Mouse (Mus musculus) retina, adult 2 months (tissue): Measurements from ENCODE around the gene Taldo1.

Experiments
- DNase-seq: peaks from one replicate; pipeline ENCODE4 v3.0.0-alpha.2; 2012; ENCODE audit warnings: low read depth, low spot score

The Taldo1 gene

DNA sequence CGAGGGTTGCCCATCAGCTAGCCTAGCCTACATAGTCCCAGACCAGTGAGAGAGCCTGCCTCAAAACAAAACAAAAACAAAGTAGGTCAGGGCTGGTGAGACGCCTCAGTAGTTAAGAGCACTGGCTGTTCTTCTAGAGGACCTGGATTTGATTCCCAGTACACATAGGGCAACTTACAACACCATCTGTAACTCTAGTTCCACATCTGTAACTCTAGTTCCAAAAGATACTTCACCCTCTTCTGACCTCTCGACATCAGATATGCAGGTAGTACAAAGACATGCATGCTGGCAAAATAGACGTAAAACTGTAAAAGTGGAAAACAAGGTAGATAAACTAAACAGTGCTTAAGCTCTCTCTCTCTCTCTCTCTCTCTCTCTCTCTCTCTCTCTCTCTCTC, 31.8 kb downstream of the Taldo1 start:
- DNase-seq, result no peak

DNA sequence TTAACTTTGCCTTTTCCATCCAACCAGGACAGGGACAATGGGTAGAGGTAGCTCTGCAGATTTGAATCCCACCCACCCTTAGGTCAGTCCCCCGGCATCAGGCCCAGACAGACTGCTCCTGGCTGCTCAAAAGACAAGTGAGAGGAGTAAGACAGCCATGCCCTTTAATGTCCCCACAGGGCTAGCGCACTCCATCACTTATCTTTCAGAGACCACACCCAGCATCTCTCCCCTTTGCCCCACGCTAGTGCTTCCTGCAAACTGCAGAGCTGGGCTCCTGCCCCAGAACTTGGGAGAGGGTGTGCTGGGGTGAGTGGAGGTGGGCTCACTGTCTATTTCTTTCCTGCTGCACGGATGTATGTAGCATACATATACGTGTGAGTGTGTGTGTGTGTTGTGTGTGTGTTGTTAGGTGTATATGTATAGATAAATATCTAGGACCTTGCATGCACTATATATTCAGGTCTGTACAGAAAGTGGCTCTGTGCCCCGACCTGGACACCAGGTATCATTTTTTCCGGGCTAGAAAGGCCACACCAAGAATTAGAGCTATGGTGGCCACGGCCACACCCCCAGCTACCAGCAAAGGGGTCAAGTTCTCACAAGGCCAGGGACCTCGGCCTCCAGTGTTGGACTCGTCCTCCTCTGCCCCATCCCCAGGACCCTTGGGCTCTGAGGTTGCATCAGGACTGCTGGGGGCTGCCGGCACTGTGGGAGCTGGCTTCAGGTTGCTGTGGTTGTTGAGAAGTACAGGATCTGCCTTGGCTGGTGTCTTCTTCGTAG, 35.1 kb downstream of the Taldo1 start:
- DNase-seq, result no peak

DNA sequence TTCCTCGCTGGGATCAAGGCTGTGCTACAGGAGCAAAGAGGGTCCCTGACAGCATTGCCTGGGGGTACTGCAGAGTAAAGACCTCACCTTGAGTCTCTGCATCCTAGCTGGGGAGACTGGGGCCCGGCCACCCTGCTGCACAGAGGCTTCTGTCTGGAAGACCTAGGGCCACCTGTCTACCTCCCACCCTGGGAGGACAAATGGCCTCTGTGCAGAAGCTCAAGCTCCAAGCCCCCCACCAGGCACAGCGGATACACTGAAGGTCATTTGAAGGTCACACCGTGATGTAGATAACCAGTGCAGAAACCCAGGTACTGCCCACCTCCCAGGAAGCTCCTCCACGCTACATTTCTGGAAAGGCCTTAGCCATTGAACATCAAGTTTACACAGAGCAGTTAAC, 36.7 kb downstream of the Taldo1 start:
- no peak for DNase-seq

DNA sequence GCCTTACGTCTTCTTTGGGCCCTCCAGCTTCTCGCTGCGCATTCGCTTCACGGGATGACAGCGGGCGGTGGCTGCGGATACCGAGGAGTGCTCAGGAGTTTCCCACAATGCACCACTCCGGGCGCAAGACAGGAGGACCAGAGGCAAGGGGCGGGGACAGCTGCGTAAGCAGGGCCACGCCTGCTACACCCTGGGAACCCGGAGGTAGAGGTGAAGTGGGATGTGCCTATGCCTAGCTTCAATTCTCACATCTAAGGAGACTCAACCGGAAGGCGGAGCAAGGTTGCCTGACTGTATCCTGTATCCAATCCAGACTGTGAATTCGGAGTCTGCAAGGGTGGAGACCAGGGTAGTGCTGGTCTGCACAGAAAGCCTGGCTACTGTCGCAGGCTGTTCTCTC, 37.3 kb downstream of the Taldo1 start, which contains the start of gene Cend1:
Gene Cend1 (minus strand): TSS at position 182 of the 400 bp plus-strand sequence.
- DNase-seq, result no peak

DNA sequence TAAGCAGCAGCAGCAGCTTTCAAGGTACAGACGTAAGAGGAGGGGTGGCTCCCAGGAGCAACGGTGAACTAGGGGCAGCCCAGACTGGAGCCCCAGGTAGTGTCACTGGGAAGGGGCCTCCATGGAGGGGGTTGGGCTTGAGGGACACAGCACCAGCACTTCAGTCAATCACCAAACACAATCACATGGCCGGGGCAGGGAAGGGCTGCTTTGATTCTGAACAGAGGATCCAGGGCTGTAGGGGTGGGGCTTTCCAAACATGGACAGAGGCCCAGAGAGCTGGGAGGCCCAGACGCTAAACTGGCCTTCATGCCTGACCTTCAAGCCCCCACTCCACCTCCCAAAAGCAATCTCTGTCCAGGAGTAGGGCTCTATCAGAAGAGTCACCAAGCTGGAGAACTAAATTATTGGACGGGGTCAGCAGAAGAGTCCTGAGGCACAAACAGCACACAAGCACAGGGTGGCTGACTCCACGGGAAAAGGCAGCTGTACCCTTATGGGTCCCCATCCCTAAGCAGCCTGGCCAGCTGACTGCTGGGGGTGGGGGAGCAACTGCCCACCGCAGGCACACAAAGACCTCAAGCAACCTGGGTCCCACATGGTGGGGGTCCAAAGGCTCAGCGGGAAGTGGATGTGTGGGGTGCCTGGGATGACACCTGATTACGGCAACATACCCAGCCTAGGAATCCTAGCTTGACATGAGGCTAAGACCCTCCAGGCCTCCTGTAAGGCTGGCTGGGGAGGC, 38.0 kb downstream of the Taldo1 start:
- DNase-seq, result no peak

DNA sequence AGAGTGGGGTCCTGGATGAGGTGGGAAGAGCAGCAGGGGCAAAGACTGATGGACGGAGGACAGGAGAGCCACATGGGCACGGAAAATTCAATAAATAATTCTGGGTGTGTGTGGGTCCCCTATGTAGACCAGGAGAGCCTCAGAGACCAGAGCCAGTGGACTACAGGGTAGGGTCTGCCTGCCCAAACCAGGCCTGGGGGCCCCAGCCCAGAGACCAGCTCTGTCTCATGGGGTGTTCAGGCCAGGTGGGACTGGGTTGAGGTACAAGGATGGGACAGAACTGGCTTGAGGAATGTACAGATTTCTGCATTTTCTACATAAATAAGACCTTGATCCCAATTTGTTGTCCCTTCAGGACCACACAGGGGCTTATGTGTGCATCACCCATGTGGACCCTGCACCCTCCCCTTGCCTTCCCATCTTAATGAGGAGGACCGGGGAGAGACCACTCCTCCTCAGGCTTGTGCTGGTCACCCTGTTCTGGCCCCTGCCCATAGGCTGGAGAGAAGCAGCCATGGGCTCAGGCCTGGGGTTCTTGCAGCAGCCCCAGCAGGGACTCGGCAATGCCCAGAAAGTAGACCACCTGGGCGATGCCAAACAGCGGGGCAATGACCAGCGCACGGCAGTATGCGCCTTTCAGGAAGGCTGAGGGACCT, 38.7 kb downstream of the Taldo1 start:
- DNase-seq, result no peak

DNA sequence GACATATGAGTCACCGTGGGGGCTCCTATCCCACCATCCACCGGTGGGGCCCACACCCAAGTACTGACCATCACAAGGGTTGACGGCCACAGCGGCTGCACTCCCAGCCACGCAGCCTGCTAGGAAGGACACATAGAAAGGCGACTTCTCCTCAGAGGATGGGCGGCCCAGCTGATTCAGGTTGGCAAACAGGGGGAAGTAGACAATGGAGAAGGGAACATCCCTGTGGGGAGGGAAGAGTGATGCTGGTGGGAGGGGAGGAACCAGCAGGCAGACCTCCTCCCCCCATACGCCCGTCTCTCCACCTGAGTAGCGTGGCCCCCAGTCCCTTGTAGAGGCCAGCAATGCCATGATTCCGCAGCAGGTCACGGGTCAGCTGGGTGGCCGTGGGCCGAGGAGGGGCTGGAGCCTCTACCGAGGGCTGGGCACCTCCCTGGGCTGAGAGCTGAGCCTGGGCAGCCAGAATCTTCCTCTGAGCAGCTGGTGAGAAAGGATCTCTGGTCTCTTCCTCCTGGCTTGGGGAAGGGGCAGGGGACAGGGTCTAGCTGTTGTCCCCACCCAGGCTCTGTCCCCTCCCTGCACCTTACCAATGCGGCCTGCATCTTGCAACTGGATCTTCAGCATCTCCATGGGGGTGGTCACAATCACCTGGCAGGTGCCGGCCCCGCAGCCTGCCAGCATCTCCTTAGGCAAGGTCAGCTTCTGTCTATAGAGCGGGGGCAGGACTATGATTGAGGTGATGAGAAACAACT, 39.6 kb downstream of the Taldo1 start:
- DNase-seq, result no peak

DNA sequence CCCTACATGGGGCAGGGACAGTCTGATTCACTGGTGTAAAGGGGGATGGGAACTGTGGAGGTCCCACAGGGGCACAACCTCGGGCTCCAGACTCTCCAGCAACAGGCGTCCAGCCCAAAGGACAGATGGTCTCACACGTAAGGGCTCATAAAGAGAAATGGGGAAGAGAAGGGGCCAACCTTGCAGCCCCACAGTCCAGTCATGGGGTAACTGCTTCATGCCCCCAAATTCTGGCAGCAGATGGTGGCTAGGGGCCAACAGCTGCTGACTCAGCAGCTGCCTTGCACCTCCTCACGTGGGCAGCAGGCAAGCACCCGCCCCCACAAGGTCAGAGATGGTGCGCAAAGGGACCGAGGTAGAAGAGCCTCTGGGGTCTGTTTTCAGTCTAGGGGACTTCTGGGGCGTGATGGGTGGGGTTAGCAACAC, 40.2 kb downstream of the Taldo1 start:
- DNase-seq, result no peak

DNA sequence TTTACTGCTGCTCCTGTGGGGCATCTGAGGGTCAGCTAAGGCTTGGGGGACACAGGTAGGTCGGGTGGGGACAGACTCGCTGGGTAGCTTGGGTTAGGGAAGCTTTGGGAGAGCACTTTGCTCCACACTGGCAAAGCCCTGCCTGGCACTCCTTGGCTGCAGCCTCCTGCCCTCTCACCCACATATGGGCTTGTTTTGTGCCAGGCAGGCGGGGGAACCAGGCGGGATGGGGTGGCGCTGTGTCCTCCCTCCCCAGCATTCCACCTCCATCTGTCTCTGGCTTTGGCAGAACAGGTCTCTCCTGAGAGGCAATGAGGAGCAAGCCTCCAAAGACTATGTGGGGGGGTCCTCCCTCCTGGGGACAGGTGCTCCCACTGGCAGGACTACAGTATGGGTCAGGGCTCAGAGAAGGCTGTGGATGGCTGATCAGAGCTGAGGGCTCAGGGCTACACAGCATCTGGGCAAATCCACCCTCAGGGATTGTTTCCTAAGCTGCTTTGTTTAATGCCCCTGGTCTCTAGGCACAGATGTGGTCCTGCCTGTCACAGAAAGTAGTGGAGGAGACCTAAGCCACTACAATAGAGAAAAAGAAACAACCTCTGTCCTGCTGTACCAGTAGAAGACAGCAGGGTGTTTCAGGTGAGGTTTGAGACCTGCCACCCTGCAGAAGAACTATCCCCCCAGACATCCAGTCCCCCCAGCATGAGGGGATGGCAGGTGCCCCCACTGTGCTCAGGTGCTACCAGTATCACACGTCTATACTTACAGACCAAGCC, 40.9 kb downstream of the Taldo1 start:
- peak; percentile 76 for DNase-seq

DNA sequence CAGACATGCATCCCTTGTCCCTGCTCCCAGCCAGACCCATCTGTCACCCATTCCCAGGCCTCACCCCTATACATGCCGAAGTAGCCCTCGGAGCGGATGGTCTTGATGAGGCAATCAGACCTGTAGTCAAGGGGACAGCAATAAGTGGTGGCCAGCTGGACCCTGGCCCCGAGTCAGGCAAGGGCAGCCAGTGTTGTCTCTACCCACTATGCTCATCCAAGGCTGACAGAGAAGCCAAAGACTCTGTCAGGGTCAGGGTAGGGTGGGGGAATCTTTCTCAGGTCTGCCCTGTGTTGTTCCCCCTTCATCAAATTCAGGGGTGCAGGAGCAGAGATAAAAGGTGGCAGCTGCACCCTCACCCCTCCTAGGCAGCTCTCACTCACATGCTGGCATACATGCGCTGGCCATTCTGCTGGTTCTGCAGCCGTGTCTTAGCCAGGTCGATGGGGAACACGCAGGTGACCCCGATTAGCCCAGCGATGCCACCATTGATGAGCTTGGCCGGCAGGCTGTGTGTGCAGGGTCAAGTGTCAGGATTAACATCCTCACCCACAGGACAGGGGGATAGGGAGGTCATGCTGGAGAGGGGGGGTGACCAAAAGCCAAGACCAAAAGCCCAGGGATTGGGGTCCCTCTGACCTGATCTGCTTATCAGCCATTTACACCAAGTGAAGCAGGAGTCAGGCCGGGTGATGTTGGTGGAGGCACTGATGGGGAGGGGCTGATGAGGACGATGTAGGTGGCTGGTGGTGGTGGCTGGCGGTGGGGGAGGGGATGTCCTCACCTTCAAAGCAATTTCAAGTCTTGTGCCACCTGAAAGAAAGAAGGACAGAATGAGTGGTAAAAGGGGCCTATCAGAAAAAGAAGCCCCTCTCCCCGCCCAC, 41.8 kb downstream of the Taldo1 start:
- no peak for DNase-seq

DNA sequence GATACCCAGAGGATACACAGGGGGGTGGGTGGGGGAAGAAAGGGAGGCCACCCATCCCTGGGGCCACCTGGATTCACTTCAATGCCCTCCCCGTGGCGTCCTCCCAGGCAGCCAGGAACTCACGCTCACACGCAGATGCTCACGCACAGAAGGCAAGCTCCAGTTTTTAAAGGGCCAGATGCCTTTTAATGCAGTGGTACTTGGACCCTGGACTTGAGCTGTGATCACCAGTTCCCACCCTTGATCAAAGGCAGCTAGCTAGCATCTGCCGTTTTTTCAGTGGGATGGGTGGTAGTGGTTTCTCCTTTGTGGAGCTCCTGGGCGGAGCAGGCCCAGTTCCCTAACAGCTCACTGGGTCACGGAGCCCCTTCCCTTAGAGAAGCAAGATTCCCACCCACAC, 42.5 kb downstream of the Taldo1 start:
- DNase-seq, result no peak

DNA sequence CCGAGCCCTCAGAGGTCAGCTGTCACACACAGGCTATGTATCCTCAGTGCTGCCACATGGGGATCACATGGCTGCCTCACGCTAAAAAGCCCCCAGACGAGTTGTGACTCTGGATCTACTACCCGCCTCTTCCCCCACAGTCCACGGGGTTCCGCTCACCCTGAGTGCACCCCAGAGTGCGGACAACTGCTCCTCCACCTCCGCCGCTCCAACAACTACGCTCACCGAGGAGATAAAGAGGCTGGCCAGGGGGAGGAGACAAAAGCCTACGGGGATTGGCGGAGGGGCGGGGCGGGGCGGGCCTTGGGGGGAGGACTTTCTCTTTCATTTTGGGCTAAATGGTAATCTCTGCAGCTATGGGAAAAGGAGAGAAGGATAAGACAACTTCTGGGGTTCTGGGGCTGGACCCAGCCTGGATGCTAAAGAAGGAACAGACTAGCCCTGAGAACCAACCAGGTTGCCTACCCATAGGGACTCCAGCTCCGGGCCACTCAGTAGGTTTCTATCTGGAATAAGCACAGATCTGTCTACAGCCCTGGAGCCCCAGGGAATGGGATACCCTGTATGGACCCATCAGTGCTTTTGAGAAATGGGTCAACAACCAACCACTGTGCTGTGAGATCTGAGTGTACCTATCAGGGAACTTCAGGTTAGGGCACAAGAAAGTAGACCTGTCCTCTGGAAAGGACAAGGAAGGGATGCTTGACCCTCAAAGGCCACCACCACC, 43.3 kb downstream of the Taldo1 start:
- DNase-seq, result no peak

DNA sequence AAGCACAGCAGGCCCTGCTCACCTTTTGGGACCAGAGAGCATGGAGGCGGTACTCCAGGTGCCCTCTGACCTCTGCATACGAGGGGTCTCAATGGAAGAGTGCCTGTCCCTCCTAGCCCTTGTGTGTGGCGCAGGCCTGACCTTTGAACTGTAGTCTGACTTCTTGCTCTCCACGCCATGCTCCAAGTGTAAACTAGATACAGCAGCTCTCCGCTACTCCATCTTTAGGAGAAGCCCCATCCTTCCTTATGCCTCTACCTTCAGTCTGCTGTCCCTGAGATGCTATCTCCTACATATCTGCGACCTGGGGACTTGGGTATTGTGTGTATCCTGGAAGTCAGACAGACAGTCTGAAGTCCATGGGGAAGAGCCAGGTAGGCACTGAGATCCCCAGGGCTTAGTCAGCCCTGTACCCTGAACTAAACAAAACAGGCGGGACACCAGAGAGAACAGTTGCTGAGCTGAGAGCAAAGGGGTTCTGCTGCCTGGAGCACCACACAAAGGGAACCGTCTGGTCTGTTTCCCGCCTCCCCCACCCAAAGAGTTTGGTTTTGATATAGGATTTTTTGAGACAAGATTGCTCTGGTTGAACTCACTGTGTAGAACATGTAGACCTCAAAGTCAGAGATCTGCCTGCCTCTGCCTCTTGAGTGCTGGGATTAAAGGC, 44.0 kb downstream of the Taldo1 start:
- no peak for DNase-seq

DNA sequence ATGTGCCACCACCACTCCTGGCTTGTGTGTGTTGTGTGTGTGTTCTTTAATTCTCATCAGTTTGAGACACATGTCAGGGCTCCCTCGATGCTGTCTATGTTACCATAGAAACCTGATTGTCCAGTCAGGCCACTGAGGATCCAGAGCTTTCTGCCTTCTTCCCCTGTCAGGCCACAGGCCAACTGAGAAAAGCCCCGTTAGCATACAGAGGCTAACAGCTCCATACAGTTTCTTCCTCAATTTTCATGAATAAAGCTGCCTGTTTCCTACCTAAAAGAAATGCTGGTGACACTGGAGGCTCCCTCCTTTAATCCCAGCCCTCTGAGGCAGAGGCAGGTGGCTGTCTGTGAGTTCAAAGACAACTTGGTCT, 44.5 kb downstream of the Taldo1 start:
- DNase-seq, result no peak

DNA sequence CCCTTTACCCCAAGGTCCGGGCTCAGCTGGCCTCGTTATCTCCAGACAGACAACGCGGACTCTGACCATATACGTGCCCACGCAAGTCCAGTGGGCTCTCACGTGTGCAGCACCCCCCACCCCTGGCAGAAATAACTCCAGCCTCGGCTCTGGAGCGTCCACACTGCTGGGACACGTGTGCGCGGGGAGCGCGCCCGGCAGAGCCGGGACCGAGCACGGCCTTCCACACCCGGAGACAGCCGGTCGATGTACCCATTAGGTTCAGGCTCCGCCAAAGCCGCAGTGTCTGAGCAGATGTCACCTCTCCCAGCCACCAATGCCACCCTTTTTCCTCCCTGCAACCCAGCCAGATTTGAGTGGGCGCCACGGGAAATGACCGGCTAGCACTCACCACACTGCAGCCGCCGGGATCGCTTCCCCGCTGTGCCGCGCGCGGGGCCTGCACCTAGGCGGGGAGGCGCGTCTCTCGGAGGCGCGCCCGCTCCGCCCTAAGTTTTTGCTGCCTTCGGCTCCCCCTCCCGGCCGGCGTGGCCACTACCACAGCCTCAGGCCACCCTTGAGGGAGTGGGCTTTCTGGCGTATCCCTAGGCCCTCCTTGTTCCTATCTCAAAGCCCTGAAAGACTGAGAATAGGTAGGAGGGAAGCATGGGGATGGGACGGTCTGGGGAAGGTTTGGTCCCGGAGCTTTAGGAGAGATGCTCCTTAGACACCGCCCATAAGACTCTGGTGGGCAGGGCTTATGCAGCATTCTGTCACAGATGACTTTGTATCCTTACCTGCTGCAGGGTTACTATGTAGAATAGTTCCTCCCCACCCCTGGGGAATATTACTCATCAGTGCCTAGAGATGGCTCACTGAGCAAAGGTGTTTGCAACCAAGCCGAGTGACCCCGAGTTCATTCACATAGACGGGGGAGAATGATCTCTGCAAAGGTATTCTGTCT, 45.5 kb downstream of the Taldo1 start, which contains the start of gene Slc25a22:
Gene Slc25a22 (minus strand): TSS at position 715 of the 943 bp plus-strand sequence.
- no peak for DNase-seq

DNA sequence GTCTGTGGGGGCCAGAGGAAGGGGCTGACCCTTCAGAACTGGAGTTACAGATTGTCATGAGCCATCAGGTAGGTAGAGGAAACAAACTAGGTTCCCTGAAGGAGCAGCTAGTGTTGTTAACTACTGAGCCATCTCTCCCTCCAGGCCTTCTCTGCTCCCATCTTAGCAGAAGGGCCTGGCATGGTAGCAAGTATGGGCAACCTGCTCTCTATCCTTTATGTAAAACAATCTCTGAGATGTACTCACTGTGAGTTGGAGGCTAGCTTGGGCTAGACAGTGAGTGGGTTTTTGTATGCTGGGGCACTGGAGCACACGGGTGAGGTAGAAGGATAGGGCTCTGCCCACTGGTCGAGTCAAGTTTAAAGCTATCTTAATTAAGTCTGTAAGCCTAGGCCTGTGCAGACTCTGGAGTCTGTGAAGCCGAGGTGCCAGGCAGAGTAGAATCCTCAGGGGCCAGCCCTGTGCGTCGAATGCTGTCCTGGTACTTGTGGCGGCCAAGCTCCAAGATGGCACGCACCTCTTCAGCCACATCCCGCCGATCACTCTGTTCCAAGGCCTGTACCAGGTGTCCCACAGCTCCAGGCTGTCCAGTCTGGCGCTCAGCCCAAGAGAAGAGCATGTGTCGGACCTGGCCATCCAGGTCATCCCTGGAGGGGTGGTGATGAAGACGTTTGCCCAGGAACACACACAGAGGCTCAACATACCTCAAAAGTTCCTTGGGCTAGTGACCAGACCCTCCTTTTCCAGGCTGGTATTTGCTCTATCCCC, 46.4 kb downstream of the Taldo1 start:
- DNase-seq, result no peak

DNA sequence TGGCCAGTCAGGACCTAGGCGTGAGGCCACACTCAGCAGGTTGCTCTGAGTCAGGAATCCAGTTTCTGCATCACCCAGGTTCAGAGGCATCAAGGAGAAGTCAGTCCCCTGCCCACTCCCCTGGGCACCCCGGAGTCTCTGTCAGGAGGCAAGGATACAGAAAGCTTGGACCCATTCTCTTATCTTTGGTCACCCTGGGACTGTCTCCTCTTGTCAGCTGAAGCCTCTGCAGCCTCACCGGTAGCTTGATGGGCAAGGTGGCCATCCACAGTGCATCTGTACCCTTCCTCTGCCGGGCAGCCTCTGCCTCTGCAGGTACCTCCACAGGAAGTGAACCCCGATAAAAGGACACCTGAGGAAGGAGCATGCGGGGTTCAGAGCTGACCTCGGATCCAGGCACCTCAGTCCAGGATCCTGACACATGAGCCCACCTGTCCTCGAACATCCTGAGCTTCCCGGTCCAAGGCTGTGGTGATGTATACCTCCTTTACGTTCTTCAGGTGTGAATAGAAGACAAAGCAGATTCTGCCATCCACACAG, 47.2 kb downstream of the Taldo1 start:
- no peak for DNase-seq
